Mouse (Mus musculus): ENCODE measurements around the gene Tars. TPM values are rescaled to one million over a fixed set of nuclear protein-coding genes. Genes with fewer than 3 reads are reported as not detected.

Tars gene
- polyA plus RNA-seq, 1 experiment: 43.5 TPM

- no peak for DNase-seq (ENCODE audit: low spot score)
Observed at GRCm38 (mm10) chr15:11361824-11362223, 37.6 kb downstream of the Tars start.

GRCm38 (mm10) chr15:11360888-11361287 lies 38.6 kb downstream of the Tars start:
- DNase-seq (ENCODE audit: low spot score): no peak

- no peak for DNase-seq (ENCODE audit: low spot score)
Observed at GRCm38 (mm10) chr15:11357501-11357900, 42.0 kb downstream of the Tars start.

- DNase-seq (ENCODE audit: low spot score): no peak
Observed at GRCm38 (mm10) chr15:11355865-11356264, 43.6 kb downstream of the Tars start.

- DNase-seq (ENCODE audit: low spot score): no peak
Observed at GRCm38 (mm10) chr15:11339467-11340180, 59.8 kb downstream of the Tars start.
